Mouse (Mus musculus) layer of hippocampus, postnatal 14 days (tissue): Measurements from ENCODE around the gene Gm36079. TPM values are rescaled to one million over a fixed set of nuclear protein-coding genes. Genes with fewer than 3 reads are reported as not detected.
"Not testable (repeated sequence)": the region's sequence is repeated elsewhere in the genome, so short reads cannot be mapped to it uniquely, and the experiment has no call there.

Experiments used
- DNase-seq, 2 experiments: peaks; one replicate each; pipeline ENCODE4 v3.0.0; 2021 to 2022; ENCODE audit warnings: low spot score in 2 of 2, mixed read lengths in 1 of 2
- total RNA-seq, 2 experiments: library from RNA; stranded (reverse); gene quantifications; 2 replicates each; pipeline ENCODE4 v1.2.3; 2021

Gene Gm36079
- total RNA-seq, 2 experiments from 2014 or later: not detected

- DNase-seq: not testable (repeated sequence)
Measured at GRCm38 (mm10) chr13:120021477-120021876, 5.3 kb downstream of the Gm36079 start.

DNA sequence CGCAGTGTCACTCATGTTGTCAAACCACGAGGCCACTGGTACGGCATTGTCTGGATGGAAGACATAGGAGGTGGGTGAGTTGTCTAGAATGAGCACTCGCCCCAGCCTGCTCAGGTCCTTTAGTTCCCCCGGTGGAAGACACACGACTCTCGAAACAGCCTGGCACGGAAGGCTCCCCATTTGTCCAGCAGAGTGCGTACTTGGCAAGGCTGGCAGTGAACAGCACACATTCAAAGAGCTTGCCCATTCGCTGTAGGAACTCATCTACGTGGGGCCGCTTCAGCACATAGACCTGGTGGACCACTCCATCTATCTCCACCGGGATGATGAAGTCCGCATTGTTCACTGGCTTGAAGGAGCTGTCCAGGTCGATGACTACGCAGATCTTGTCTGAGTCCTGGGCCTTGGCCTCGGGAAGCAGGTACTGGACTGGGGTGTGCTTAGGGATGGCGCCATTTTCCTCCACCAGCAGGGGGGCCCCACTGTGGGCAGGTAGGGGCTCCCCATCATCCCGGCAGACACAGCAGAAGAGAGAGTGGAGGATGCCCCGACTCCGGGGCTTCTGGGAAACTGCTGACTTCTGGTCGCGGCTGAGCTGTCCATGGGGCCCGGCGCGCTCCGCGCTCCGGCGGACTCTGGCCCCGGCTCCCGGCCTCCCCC, 11.3 kb downstream of the Gm36079 start:
- DNase-seq: not testable (repeated sequence)

DNA sequence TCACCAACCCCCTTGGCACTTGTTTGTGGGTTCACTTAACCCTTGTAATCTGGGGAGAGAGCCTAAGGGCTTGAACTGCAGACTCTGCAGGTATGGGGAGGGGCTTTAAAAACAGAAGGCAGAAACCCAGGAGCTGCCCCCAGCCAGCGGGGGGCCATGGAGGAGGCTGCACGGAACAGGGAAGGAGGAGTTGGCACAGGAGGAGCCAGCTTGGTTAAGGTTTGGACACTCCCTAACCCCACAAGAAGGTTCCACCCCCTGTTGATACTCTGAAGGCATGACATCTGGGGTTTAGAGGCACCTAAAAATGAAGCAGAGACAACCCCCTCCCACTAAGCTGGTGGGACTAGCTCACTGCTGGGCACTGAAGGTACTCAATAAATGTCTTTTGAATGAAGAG, 12.8 kb downstream of the Gm36079 start:
- DNase-seq: not testable (repeated sequence)

- DNase-seq: not testable (repeated sequence)
Measured at GRCm38 (mm10) chr13:120013544-120013943, 13.3 kb downstream of the Gm36079 start.

GRCm38 (mm10) chr13:120010068-120010467, 16.7 kb downstream of the Gm36079 start:
- DNase-seq: not testable (repeated sequence)

DNA sequence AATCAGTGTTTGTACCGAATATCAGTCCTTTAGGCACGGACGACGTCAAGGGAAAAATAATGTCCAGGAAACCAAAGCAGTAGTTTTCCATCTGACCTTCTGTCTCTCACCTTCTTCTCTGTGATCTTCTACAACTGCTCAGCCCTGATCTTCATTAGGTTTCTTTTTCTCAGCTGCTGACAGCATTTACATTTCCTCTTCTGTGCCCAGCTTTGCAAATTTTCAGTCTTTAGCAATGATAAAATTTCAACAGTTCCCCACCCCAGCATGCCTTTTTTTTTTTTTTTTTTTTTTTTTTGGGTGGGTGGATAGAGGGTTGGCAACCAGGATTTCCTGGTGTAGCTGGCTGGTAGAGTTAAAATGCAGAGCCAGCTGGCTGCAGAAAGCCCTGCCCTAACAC, 27.6 kb downstream of the Gm36079 start:
- not testable (repeated sequence) for DNase-seq

- not testable (repeated sequence) for DNase-seq
Measured at GRCm38 (mm10) chr13:119998442-119999086, 28.2 kb downstream of the Gm36079 start.

DNA sequence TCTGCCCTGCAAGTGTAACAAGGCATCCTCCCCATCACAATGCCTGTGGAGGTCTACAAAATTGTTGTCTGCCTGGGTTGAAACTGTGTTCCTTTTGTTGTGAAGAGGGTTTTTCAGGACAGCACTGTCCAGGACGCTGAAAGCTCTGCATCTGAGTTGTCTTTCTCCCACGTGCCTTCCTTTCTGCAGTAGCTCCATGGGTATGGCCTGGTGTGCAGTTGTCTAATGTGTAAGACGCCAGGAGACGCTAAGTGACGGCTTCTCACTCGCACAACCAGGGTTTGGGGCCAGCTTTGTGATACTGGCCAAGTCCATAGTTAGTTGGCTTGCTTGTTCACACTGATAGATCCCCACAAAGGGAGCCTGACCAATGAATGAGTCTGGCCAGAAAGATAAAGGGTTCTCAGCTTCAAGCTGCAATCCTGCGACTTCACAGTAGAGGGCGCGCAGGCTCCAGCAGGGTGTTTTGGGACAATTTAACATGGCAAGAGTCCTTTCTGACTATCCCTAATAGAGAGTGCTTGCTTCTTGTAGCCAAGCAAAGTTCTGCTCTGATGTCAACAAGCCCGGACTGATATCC, 34.8 kb downstream of the Gm36079 start:
- DNase-seq: not testable (repeated sequence)

DNA sequence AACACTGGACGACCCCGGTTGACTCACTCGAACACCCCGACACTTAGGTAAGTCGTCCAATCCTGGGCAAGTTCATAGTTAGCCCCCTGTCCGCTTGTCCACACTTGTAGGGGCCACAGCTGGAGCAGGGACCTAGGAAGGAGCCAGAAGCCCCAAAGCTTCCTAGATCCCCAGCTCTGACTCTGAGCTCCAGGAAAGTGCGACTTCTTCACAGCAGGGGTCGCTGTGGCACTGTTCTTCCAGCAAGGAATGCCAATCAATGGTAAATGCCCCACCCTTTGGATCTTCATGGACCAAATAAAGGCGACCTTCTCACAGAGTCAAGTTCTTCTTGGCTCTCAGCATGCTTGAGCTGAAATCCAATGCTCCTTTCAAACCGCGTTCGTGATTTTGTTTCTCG, 35.5 kb downstream of the Gm36079 start:
- not testable (repeated sequence) for DNase-seq

Other genes starting within 250 kb of the Gm36079 start
- 10 to 100 TPM; 40.3 to 41.1 TPM for gene Zfp131, start 236.1 kb downstream of the Gm36079 start, total RNA-seq
- not detected for gene AF067063, start 196.8 kb downstream of the Gm36079 start, total RNA-seq
- gene D13Ertd608e, start 191.0 kb downstream of the Gm36079 start, total RNA-seq: not detected
- gene Tcstv1, start 132.2 kb downstream of the Gm36079 start, total RNA-seq: not detected
- not detected for gene Gm21761, start 97.7 kb downstream of the Gm36079 start, total RNA-seq
- gene B020031M17Rik, start 76.2 kb downstream of the Gm36079 start, total RNA-seq: not detected
- gene Gm21188, start 25.2 kb upstream of the Gm36079 start, total RNA-seq: not detected
- not detected for gene Gm20767, start 113.2 kb upstream of the Gm36079 start, total RNA-seq
- gene Gm21818, start 145.4 kb upstream of the Gm36079 start, total RNA-seq: not detected
- gene Gm21762, start 188.9 kb upstream of the Gm36079 start, total RNA-seq: not detected
- gene Gm21731, start 212.1 kb upstream of the Gm36079 start, total RNA-seq: not detected
- not detected for gene AF067061, start 236.1 kb upstream of the Gm36079 start, total RNA-seq